Mouse (Mus musculus): ENCODE measurements at regions not wholly inside any gene's neighbourhood (a gene's known extent, or its start where the extent isn't known, plus 50 kb on each side); places are given as distances from the start of the nearest gene placed in this dataset.

DNA sequence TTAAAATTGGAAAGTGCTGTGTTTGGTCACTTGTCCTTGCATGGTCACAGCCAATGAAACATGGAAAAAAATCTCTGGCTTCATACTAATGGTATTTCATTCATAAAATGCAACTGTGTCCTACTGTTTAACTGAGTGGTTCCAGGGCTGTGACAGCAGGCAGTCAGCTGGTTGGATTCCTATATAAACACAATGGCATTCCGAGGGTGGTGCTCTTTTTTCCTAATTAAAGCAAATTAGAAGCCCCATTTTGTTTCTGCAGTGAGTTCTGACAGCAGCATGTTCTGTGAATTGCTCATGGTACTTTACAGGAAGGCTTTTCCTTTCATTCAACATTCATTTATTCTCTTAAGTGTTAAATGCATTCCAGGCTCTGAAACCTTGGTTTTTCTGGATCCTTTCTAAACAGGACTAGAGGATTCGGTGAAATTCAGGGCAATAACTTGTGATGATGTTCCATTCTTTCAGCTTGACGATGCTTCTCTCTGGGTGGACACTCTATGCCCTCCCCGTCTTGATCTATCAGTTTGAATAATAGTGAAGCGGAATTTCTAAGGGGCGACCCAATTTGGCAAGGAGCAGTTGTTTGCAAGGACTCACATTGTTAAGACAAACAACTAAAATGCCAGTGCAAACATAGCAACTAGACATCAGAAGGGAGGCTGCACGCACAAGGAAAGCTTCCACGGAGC, 167.8 kb upstream of the Kcnj16 start:
- no peak for TF ChIP-seq CTCF (IDR thresholded peaks at IDR 0.05; ENCODE audit: low read depth)
- TF ChIP-seq EP300 (optimal IDR thresholded peaks at IDR 0.05): no peak
